ENCODE assay signal across 1 mouse cellular context in the genomic region with DNA sequence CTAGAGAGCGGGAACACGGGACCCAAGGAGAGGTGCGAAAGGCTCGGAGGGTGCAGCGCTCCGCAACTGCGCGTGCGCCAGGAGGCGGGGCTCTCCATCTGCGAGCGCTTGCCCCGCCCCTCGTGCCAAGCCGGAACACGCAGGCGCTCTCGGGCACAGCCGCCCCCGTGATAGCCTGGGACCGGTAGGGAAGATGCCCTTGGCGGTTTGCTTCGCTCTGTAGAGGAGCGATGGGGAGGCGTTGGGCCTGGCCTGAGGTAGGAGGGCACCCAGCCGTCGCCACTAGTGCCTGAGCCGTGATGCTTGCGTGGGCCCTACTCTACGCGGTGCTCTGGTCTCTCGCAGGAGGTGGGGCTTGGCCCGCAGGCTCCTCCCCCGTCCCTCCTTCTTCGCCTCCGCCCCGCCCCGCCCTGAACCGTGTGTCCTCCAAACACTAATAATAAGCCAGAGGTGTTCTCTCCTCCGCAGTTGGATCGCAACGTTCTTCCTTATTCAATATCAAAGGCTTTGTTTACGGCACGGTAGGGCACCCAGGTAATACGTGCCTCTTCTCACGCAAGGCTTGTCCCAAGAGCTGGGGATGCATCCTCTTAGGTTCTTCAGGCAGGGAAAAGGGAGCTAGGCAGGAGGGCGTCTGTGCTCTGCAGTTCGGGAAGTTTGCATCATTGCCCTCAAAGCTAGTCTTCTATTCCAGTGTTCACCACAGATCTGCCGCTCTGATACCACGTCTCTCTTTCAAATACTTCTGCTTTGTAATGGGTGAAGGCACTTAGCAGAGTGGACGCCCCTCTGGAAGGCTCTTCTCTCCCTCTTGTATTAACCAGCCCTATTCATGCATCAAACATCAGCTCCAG.
TF ChIP-seq lines count a peak whose summit lies in the region.

A gene (plus strand): TSS at position 123 of the 854 bp plus-strand sequence.

TF ChIP-seq in MEL, 35 proteins besides CTCF, POLR2A, EP300 and RAD21 (continued from another document):
- TF ChIP-seq TBP (IDR thresholded peaks at IDR 0.05; ENCODE audit: low read depth, low read length) (peak; percentile 77), E2F4 (IDR thresholded peaks at IDR 0.05; ENCODE audit: borderline replicate concordance, low read depth, low read length) (peak; percentile 27; the same call in 1 of the 2 replicates), GABPA (IDR thresholded peaks at IDR 0.05; ENCODE audit: low read depth, low read length) (no peak), GATA1 (IDR thresholded peaks at IDR 0.05; ENCODE audit: low read depth, low read length) (peak; percentile 100), UBTF (IDR thresholded peaks at IDR 0.05; ENCODE audit: borderline replicate concordance, insufficient read depth, low read depth, low read length) (0 out of 2 replicates have a peak, but pooled peaks have one; percentile 72), SMC3 (IDR thresholded peaks at IDR 0.05; ENCODE audit: low read depth, low read length) (no peak), MYC (IDR thresholded peaks at IDR 0.05; ENCODE audit: low read depth, low read length) (no peak), CHD1 (IDR thresholded peaks at IDR 0.05; ENCODE audit: low read depth, low read length) (no peak), MEF2A (IDR thresholded peaks at IDR 0.05; ENCODE audit: extremely low read depth, insufficient replicate concordance, low read depth, low read length, poor library complexity, severe bottlenecking) (no peak), NELFE (IDR thresholded peaks at IDR 0.05; ENCODE audit: low read depth, low read length) (peak; percentile 64), MAZ (IDR thresholded peaks at IDR 0.05; ENCODE audit: low read depth, low read length) (peak; percentile 73; the same call in 1 of the 2 replicates), NRF1 (IDR thresholded peaks at IDR 0.05; ENCODE audit: insufficient read depth, low read depth, low read length, poor library complexity, severe bottlenecking) (peak; percentile 93), HCFC1 (IDR thresholded peaks at IDR 0.05; ENCODE audit: low read depth, low read length) (peak; percentile 26), SIN3A (IDR thresholded peaks at IDR 0.05; ENCODE audit: low read length) (peak; percentile 79)
TF ChIP-seq in MEL: peak in this region for 18.
